Mouse (Mus musculus): ENCODE measurements around the gene Anxa9.

DNA sequence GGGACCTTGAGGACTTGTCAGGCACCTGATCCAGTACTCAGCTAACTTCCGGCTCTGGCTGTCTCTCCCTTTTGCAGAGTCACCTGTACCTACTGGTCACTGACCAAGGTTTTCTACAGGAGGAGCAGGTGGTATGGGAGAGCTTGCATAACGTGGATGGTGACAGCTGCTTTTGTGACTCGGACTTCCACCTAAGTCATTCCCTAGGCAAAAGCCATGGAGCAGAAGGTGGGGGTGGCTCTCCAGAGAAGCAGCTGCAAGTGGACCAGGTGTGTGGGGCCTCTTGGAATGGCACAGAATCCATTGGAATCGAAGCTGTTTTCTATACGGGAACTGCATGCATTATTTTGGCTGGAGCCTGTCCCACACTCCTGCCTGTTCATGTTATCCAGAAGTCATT is 12.3 kb downstream of the Anxa9 start:
- TF ChIP-seq CTCF (IDR thresholded peaks at IDR 0.05; ENCODE audit: low read depth, low read length) (no peak), POLR2A (IDR thresholded peaks at IDR 0.05; ENCODE audit: extremely low read depth, insufficient read depth, low read length) (no peak)

Measured in liver, adult 2 months (tissue).